Mouse (Mus musculus): Measurements from ENCODE around the gene Msantd2. TPM values are rescaled to one million over a fixed set of nuclear protein-coding genes. Genes with fewer than 3 reads are reported as not detected.

The Msantd2 gene
- polyA plus RNA-seq, 1 experiment from 2014 or later = 45.2 TPM

DNA sequence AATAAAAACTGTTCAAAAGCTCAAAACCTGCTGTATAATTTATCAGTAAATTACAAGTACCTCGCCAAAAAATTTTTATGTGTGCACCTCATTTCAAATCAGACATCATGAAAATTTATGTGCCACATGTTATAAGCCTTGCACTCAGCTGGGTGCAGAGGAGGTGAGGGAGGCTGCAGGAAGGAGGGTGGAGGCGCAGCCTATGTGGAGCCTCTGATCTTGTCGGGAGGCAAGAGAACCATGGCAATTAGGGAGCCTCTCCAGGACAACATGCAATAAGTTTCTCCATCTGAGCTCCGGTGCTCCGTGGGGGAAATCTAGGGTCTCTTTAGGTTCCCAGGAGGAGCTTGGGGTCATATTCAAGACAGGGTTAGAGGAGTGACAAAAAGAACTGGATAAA lies 78.3 kb downstream of the Msantd2 start:
- no peak for ATAC-seq (replicated peaks; ENCODE audit: low FRiP score)
- Histone ChIP-seq H3K27me3 (ENCODE audit: control insufficient read depth, insufficient read depth, low read length) (no peaks in the 10 kb centered on the region), H3K4me1 (replicated peaks; ENCODE audit: control insufficient read depth, insufficient read depth, low read length) (no peaks in the 10 kb centered on the region), H3K9ac (ENCODE audit: low read length) (no peak overlapping the region), H3K4me2 (ENCODE audit: low read depth, low read length, severe bottlenecking) (no peak overlapping the region), H3K36me3 (ENCODE audit: control insufficient read depth, insufficient read depth, low read length) (no peaks in the 10 kb centered on the region), H3K4me3 (ENCODE audit: low read depth, low read length) (no peak overlapping the region), H3K9me3 (ENCODE audit: control insufficient read depth, low read length) (no peaks in the 10 kb centered on the region), H3K27ac (ENCODE audit: low read depth, low read length) (no peak overlapping the region)
- WGBS = 68% methylated on average over 5 of the region's 5 CpGs
- DNase-seq (ENCODE audit: low spot score) = no peak

DNA sequence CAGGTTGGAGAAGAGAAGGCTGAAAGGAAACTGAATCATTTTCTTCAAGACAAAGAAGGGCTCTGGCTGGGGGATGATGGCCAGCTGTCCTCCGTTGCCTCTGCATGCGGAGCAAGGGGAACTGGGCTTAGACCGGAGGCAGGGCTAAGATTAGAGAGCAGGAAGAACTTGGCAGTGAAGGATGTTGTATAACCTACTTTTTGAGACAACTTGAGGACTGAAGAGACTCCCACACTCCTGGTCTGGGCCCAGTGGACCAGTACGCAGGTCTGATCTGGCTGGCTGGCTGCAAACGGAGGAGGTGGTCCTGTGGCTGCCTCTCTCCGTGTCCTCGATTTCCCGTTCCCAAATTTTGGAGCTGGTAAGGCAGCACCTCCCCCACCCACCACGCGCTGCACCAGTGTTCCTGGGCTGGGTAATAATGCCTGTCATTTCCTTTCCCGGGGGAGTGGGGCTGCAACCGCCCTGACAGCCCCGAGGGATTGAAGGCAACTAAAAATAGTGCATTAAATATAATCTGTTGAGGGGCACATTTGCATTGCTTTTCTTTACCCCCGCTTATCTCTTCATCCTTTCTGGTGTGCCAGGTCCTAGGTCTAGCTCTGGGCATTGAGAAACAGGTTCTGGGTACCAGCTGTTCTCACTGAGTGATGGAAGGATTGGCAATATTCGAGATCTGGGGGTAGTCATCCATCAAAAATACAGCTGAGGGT lies 78.9 kb downstream of the Msantd2 start:
- Histone ChIP-seq H3K27ac (ENCODE audit: low read depth, low read length) (no peak overlapping the region), H3K4me2 (ENCODE audit: low read depth, low read length, severe bottlenecking) (no peak overlapping the region)
- DNase-seq (ENCODE audit: low spot score) = no peak

DNA sequence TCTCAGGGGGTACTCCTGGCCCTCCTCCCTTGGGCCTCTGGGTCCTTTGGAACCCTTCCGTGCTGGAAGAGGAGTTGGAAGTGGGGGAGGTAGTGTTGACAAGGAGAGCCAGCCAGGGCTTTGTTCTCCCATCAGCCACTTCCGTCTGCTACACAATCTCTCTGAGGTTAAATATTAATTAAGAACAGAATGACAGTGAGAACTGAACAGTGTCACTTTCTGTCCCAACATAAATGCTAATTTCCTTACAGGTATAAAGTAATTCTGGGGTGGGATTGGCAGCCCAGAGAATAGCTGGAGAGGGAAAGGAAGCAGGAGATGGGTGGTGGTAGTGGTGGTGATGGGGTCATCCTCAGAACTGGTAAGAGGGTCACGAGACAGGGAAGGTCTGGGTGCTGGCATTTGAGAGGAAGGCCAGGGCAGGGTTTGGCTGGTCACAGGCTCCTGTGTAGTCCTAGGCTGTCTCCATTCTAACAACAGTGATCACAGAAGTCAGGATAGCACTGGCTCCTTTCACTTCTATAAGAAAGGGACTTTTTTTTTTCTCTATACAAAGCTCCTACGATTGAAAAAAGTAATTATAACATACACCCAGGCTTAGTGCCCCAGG lies 79.6 kb downstream of the Msantd2 start:
- H3K9ac ChIP-seq (ENCODE audit: low read length) = no peak overlapping the region
- H3K36me3 ChIP-seq (ENCODE audit: control insufficient read depth, insufficient read depth, low read length) = no peaks in the 10 kb centered on the region
- no peaks in the 10 kb centered on the region for H3K9me3 ChIP-seq (ENCODE audit: control insufficient read depth, low read length)
- no peaks in the 10 kb centered on the region for H3K4me1 ChIP-seq (replicated peaks; ENCODE audit: control insufficient read depth, insufficient read depth, low read length)
- no peak overlapping the region for H3K4me3 ChIP-seq (ENCODE audit: low read depth, low read length)
- no peak overlapping the region for H3K4me2 ChIP-seq (ENCODE audit: low read depth, low read length, severe bottlenecking)
- ATAC-seq (replicated peaks; ENCODE audit: low FRiP score) (no peak), DNase-seq (ENCODE audit: low spot score) (no peak)
- H3K27me3 ChIP-seq (ENCODE audit: control insufficient read depth, insufficient read depth, low read length) = no peaks in the 10 kb centered on the region
- no peak overlapping the region for H3K27ac ChIP-seq (ENCODE audit: low read depth, low read length)
- WGBS = 59% methylated on average over 4 of the region's 4 CpGs

More for the DNA sequence above, 78.9 kb downstream of the Msantd2 start:
- no peaks in the 10 kb centered on the region for H3K36me3 ChIP-seq (ENCODE audit: control insufficient read depth, insufficient read depth, low read length)
- no peak for ATAC-seq (replicated peaks; ENCODE audit: low FRiP score)
- no peak overlapping the region for H3K4me3 ChIP-seq (ENCODE audit: low read depth, low read length)
- H3K4me1 ChIP-seq (replicated peaks; ENCODE audit: control insufficient read depth, insufficient read depth, low read length) = no peaks in the 10 kb centered on the region
- WGBS = 59% methylated on average over 15 of the region's 15 CpGs
- no peaks in the 10 kb centered on the region for H3K27me3 ChIP-seq (ENCODE audit: control insufficient read depth, insufficient read depth, low read length)
- no peaks in the 10 kb centered on the region for H3K9me3 ChIP-seq (ENCODE audit: control insufficient read depth, low read length)
- H3K9ac ChIP-seq (ENCODE audit: low read length) = no peak overlapping the region

DNA sequence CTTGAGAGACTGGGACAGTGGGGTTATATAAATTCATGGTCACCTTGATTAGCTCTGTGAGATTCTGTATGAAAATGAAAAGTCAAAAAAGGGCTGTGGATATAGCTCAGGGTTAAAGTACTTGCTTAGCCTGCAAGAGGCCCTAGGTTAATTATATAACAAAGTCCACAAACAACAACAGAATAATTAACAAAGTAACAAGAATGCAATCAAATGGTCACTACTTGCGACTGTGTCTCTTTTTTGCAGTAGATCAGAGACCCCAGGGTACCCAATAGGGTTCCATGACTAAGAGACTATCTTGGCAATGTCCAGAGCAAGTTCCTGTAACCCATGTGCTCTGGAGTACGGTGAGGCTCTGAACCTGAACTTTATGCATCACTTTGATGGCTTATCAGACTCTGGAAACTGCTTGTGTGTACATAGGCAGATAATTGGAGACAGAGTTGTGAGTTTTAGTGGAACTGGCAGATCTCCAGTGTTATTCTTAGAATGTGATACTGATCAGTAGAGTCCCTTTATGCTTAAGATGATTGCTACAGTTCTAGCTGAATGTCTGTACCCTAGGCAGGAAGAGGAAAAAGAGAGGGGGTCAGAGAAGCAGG lies 80.2 kb downstream of the Msantd2 start:
- Histone ChIP-seq H3K4me2 (ENCODE audit: low read depth, low read length, severe bottlenecking) (no peak overlapping the region), H3K27me3 (ENCODE audit: control insufficient read depth, insufficient read depth, low read length) (no peaks in the 10 kb centered on the region), H3K36me3 (ENCODE audit: control insufficient read depth, insufficient read depth, low read length) (no peaks in the 10 kb centered on the region), H3K9me3 (ENCODE audit: control insufficient read depth, low read length) (no peaks in the 10 kb centered on the region), H3K9ac (ENCODE audit: low read length) (no peak overlapping the region), H3K4me1 (replicated peaks; ENCODE audit: control insufficient read depth, insufficient read depth, low read length) (no peaks in the 10 kb centered on the region), H3K4me3 (ENCODE audit: low read depth, low read length) (no peak overlapping the region), H3K27ac (ENCODE audit: low read depth, low read length) (no peak overlapping the region)
- DNase-seq (ENCODE audit: low spot score) (no peak), ATAC-seq (replicated peaks; ENCODE audit: low FRiP score) (no peak)
- WGBS = 82% methylated on average over 2 of the region's 2 CpGs

DNA sequence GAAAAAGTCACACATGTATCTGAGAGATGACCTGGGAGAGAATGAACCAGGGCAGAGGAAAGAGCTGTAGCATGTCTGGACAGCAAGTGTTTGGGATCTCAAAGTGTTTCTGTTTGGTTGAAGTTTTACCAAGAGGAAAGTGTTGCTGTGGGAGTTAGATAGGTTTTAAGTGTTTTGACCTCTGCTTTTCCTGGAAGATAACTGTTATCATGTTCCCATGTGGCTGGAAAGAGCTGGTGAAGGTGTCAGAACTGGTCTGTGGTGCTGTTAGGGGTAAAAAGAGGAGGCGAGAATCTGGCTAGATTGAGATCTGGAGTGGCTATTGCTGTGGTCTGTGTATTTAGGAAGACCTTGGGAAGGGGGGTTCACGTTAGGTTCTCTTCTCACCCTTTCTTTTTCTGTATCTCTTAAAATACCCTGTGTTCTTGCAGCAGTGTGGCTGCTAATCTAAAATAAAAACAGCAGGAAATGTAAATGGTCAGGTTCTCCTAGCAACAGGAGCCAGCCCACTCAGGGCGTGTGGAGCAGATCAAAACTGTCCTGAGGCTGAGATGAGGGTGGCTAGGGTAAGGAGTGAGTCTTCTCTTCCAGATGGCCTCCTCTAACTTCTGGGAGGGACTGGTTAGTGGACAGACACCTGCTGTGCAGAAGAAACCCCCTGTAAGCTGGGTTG lies 83.2 kb downstream of the Msantd2 start:
- Histone ChIP-seq H3K27ac (ENCODE audit: low read depth, low read length) (no peak overlapping the region), H3K4me2 (ENCODE audit: low read depth, low read length, severe bottlenecking) (no peak overlapping the region), H3K9me3 (ENCODE audit: control insufficient read depth, low read length) (no peaks in the 10 kb centered on the region), H3K27me3 (ENCODE audit: control insufficient read depth, insufficient read depth, low read length) (no peaks in the 10 kb centered on the region), H3K9ac (ENCODE audit: low read length) (no peak overlapping the region), H3K36me3 (ENCODE audit: control insufficient read depth, insufficient read depth, low read length) (no peaks in the 10 kb centered on the region), H3K4me1 (replicated peaks; ENCODE audit: control insufficient read depth, insufficient read depth, low read length) (no peaks in the 10 kb centered on the region), H3K4me3 (ENCODE audit: low read depth, low read length) (no peak overlapping the region)
- 70% methylated on average over 3 of the region's 3 CpGs for WGBS
- no peak for ATAC-seq (replicated peaks; ENCODE audit: low FRiP score)
- DNase-seq (ENCODE audit: low spot score) = no peak

Other genes with a start within 250 kb of the Msantd2 start
- 1.4 and 2.2 TPM in 2 replicates for gene Slc37a2, start 233.6 kb upstream of the Msantd2 start, polyA plus RNA-seq (2014; fragmentation: Nextera tagmentation; extraction: Ambion mirVana)
- 9.0 and 10.0 TPM in 2 replicates for gene Ccdc15, start 140.9 kb upstream of the Msantd2 start, polyA plus RNA-seq (2014; fragmentation: Nextera tagmentation; extraction: Ambion mirVana)
- 0.07 and 0.09 TPM in 2 replicates for gene Hepacam, start 122.0 kb upstream of the Msantd2 start, polyA plus RNA-seq (2014; fragmentation: Nextera tagmentation; extraction: Ambion mirVana)
- gene Robo4, start 87.4 kb upstream of the Msantd2 start, polyA plus RNA-seq (2014; fragmentation: Nextera tagmentation; extraction: Ambion mirVana) = 6.6 and 7.0 TPM in 2 replicates
- 19.5 and 19.6 TPM in 2 replicates for gene Robo3, start 56.1 kb upstream of the Msantd2 start, polyA plus RNA-seq (2014; fragmentation: Nextera tagmentation; extraction: Ambion mirVana)
- gene Esam, start 38.8 kb downstream of the Msantd2 start, polyA plus RNA-seq (2014; fragmentation: Nextera tagmentation; extraction: Ambion mirVana) = 29.8 and 30.7 TPM in 2 replicates
- 0.36 and 0.75 TPM in 2 replicates for gene Vsig2, start 49.9 kb downstream of the Msantd2 start, polyA plus RNA-seq (2014; fragmentation: Nextera tagmentation; extraction: Ambion mirVana)
- 2.7 and 3.4 TPM in 2 replicates for gene Nrgn, start 63.6 kb downstream of the Msantd2 start, polyA plus RNA-seq (2014; fragmentation: Nextera tagmentation; extraction: Ambion mirVana)
- 8.0 and 8.5 TPM in 2 replicates for gene Siae, start 66.4 kb downstream of the Msantd2 start, polyA plus RNA-seq (2014; fragmentation: Nextera tagmentation; extraction: Ambion mirVana)
- 16.7 and 20.6 TPM in 2 replicates for gene Spa17, start 124.4 kb downstream of the Msantd2 start, polyA plus RNA-seq (2014; fragmentation: Nextera tagmentation; extraction: Ambion mirVana)
- 128 TPM in 2 replicates for gene Tbrg1, start 168.0 kb downstream of the Msantd2 start, polyA plus RNA-seq (2014; fragmentation: Nextera tagmentation; extraction: Ambion mirVana)
- gene Panx3, start 179.9 kb downstream of the Msantd2 start, polyA plus RNA-seq (2014; fragmentation: Nextera tagmentation; extraction: Ambion mirVana) = 0.32 TPM in 1 of 2 replicates, not detected in the other
- not detected in 2 replicates for gene Olfr160, start 226.9 kb downstream of the Msantd2 start, polyA plus RNA-seq (2014; fragmentation: Nextera tagmentation; extraction: Ambion mirVana)